Mouse (Mus musculus): ENCODE data around the gene Slc47a1.

DNA sequence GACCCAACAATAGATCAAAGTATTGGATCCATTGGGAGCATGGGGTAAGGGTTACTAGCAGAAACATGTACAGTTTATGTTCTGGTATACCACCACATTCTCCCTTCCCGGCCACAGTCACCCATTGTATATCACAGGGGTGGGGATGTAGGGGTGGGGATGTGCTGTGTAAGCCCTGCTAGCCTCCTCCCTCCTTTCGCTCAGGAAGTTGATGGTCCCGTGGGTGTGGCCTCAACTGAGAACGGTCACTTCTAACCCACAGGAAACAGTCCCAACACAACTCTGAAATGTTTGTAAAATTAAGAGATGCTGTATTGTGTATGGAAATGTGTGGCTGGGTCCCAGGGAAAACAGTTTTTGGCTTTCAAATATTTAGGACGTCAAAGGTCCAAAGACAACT lies 35.3 kb upstream of the Slc47a1 start:
- TF ChIP-seq POLR2A (IDR thresholded peaks at IDR 0.05; ENCODE audit: control insufficient read depth, extremely low read depth, insufficient read depth, low read length, poor library complexity) (no peak), CTCF (IDR thresholded peaks at IDR 0.05; ENCODE audit: borderline replicate concordance, control insufficient read depth, extremely low read depth, insufficient read depth, low read length, poor library complexity) (no peak)

Measured in thymus, adult 2 months (tissue).